Mouse (Mus musculus): ENCODE measurements around the gene Trpc7. TPM values are rescaled to one million over a fixed set of nuclear protein-coding genes. Genes with fewer than 3 reads are reported as not detected.

Gene Trpc7
- polyA plus RNA-seq, 1 experiment, result not detected

GRCm38 (mm10) chr13:56752474-56753191, 143.2 kb downstream of the Trpc7 start:
- Histone ChIP-seq H3K4me1 (ENCODE audit: control insufficient read depth, insufficient read depth, low read length) (no peaks in the 10 kb centered on the region), H3K9ac (ENCODE audit: low read depth, poor library complexity, severe bottlenecking) (peak overlapping the region; percentile 49), H3K9me3 (replicated peaks; ENCODE audit: control insufficient read depth, insufficient read depth, low read length, poor library complexity, severe bottlenecking) (no peaks in the 10 kb centered on the region), H3K27me3 (ENCODE audit: control insufficient read depth, insufficient read depth, low read length, poor library complexity, severe bottlenecking) (peaks cover 6% of the 10 kb centered on the region; the same call in 1 of the 2 replicates), H3K27ac (ENCODE audit: insufficient read depth, low read length) (no peak overlapping the region), H3K36me3 (ENCODE audit: control insufficient read depth, insufficient read depth, low read length, poor library complexity, severe bottlenecking) (no peaks in the 10 kb centered on the region), H3K4me3 (ENCODE audit: low read depth, low read length) (peak overlapping the region; percentile 81)
- no peak for TF ChIP-seq POLR2A (IDR thresholded peaks at IDR 0.05; ENCODE audit: insufficient read depth, low read length)
- no peak for TF ChIP-seq CTCF (IDR thresholded peaks at IDR 0.05; ENCODE audit: low read depth, low read length)
- TF ChIP-seq EP300 (IDR thresholded peaks at IDR 0.05; ENCODE audit: insufficient read depth, low read depth, low read length), result no peak

- H3K4me3 ChIP-seq (ENCODE audit: low read depth, low read length), result no peak overlapping the region
- H3K27ac ChIP-seq (ENCODE audit: insufficient read depth, low read length), result no peak overlapping the region
- no peak overlapping the region for H3K9ac ChIP-seq (ENCODE audit: low read depth, poor library complexity, severe bottlenecking)
- no peaks in the 10 kb centered on the region for H3K4me1 ChIP-seq (ENCODE audit: control insufficient read depth, insufficient read depth, low read length)
- TF ChIP-seq CTCF (IDR thresholded peaks at IDR 0.05; ENCODE audit: low read depth, low read length) (no peak), POLR2A (IDR thresholded peaks at IDR 0.05; ENCODE audit: insufficient read depth, low read length) (no peak), EP300 (IDR thresholded peaks at IDR 0.05; ENCODE audit: insufficient read depth, low read depth, low read length) (no peak)
- no peaks in the 10 kb centered on the region for H3K36me3 ChIP-seq (ENCODE audit: control insufficient read depth, insufficient read depth, low read length, poor library complexity, severe bottlenecking)
- H3K9me3 ChIP-seq (replicated peaks; ENCODE audit: control insufficient read depth, insufficient read depth, low read length, poor library complexity, severe bottlenecking), result no peaks in the 10 kb centered on the region
- H3K27me3 ChIP-seq (ENCODE audit: control insufficient read depth, insufficient read depth, low read length, poor library complexity, severe bottlenecking), result peaks cover 6% of the 10 kb centered on the region; the same call in 1 of the 2 replicates
Observed at GRCm38 (mm10) chr13:56751774-56752173, 144.0 kb downstream of the Trpc7 start.

- Histone ChIP-seq H3K9ac (ENCODE audit: low read depth, poor library complexity, severe bottlenecking) (no peak overlapping the region), H3K4me1 (ENCODE audit: control insufficient read depth, insufficient read depth, low read length) (no peaks in the 10 kb centered on the region), H3K36me3 (ENCODE audit: control insufficient read depth, insufficient read depth, low read length, poor library complexity, severe bottlenecking) (no peaks in the 10 kb centered on the region), H3K27ac (ENCODE audit: insufficient read depth, low read length) (no peak overlapping the region), H3K27me3 (ENCODE audit: control insufficient read depth, insufficient read depth, low read length, poor library complexity, severe bottlenecking) (peaks cover 6% of the 10 kb centered on the region; the same call in 1 of the 2 replicates), H3K4me3 (ENCODE audit: low read depth, low read length) (no peak overlapping the region), H3K9me3 (replicated peaks; ENCODE audit: control insufficient read depth, insufficient read depth, low read length, poor library complexity, severe bottlenecking) (no peaks in the 10 kb centered on the region)
- TF ChIP-seq POLR2A (IDR thresholded peaks at IDR 0.05; ENCODE audit: insufficient read depth, low read length) (no peak), EP300 (IDR thresholded peaks at IDR 0.05; ENCODE audit: insufficient read depth, low read depth, low read length) (no peak), CTCF (IDR thresholded peaks at IDR 0.05; ENCODE audit: low read depth, low read length) (no peak)
Observed at GRCm38 (mm10) chr13:56749377-56749776, 146.4 kb downstream of the Trpc7 start.

DNA sequence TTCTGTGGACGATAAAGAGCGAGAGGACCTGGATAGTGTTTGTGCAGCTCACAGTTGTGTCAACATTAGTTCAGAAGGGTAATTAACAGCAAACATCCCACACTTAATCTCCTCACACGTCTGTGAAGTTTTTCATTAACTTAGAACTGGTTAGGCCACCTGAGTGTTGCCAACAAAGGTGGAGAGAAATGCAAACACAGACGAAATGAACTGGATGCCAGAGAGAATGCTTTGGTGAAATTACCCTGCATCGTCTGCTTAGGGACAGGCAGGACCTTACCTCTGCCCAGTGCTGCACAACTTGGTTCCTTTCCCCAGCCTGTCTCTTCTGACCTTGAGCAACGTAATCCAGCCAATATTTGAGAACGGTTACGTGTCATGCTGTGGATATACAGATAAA, 148.2 kb downstream of the Trpc7 start:
- Histone ChIP-seq H3K36me3 (ENCODE audit: control insufficient read depth, insufficient read depth, low read length, poor library complexity, severe bottlenecking) (no peaks in the 10 kb centered on the region), H3K4me1 (ENCODE audit: control insufficient read depth, insufficient read depth, low read length) (no peaks in the 10 kb centered on the region), H3K9me3 (replicated peaks; ENCODE audit: control insufficient read depth, insufficient read depth, low read length, poor library complexity, severe bottlenecking) (no peaks in the 10 kb centered on the region), H3K4me3 (ENCODE audit: low read depth, low read length) (no peak overlapping the region), H3K27ac (ENCODE audit: insufficient read depth, low read length) (no peak overlapping the region), H3K9ac (ENCODE audit: low read depth, poor library complexity, severe bottlenecking) (no peak overlapping the region), H3K27me3 (ENCODE audit: control insufficient read depth, insufficient read depth, low read length, poor library complexity, severe bottlenecking) (no peaks in the 10 kb centered on the region; the same call in 1 of the 2 replicates)
- no peak for TF ChIP-seq POLR2A (IDR thresholded peaks at IDR 0.05; ENCODE audit: insufficient read depth, low read length)

GRCm38 (mm10) chr13:56746739-56747532, 148.9 kb downstream of the Trpc7 start:
- TF ChIP-seq EP300 (IDR thresholded peaks at IDR 0.05; ENCODE audit: insufficient read depth, low read depth, low read length) (no peak), CTCF (IDR thresholded peaks at IDR 0.05; ENCODE audit: low read depth, low read length) (no peak), POLR2A (IDR thresholded peaks at IDR 0.05; ENCODE audit: insufficient read depth, low read length) (no peak)
- H3K4me3 ChIP-seq (ENCODE audit: low read depth, low read length), result no peak overlapping the region
- no peak overlapping the region for H3K27ac ChIP-seq (ENCODE audit: insufficient read depth, low read length)
- H3K27me3 ChIP-seq (ENCODE audit: control insufficient read depth, insufficient read depth, low read length, poor library complexity, severe bottlenecking), result no peaks in the 10 kb centered on the region
- H3K9ac ChIP-seq (ENCODE audit: low read depth, poor library complexity, severe bottlenecking), result no peak overlapping the region
- no peaks in the 10 kb centered on the region for H3K4me1 ChIP-seq (ENCODE audit: control insufficient read depth, insufficient read depth, low read length)
- H3K36me3 ChIP-seq (ENCODE audit: control insufficient read depth, insufficient read depth, low read length, poor library complexity, severe bottlenecking), result no peaks in the 10 kb centered on the region
- H3K9me3 ChIP-seq (replicated peaks; ENCODE audit: control insufficient read depth, insufficient read depth, low read length, poor library complexity, severe bottlenecking), result no peaks in the 10 kb centered on the region
